Mouse (Mus musculus) liver, postnatal 0 days (tissue): ENCODE measurements at regions not wholly inside any gene's neighbourhood (a gene's known extent, or its start where the extent isn't known, plus 50 kb on each side); places are given as distances from the start of the nearest gene placed in this dataset.

ENCODE experiments used
- CTCF ChIP-seq: sonication (generic); IDR thresholded peaks from 2 replicates; pipeline ENCODE4 v1.5.1; 2016; ENCODE audit warnings: antibody characterized with exemption, low read depth
- EP300 ChIP-seq: IDR thresholded peaks from 2 replicates; pipeline ENCODE4 v1.6.1; 2016; ENCODE audit warnings: antibody characterized with exemption, low read depth, mild to moderate bottlenecking

- TF ChIP-seq CTCF: no peak
- TF ChIP-seq EP300: no peak
Observed at GRCm38 (mm10) chr4:56134350-56134749, 602.1 kb upstream of the Klf4 start.
